Mouse (Mus musculus) thymus, postnatal 25 days (tissue): ENCODE measurements around the gene Arhgef17.
A peak's percentile ranks its signal among the peaks of the same experiment; 100 is the strongest.

Experiments
- DNase-seq: peaks from one replicate; pipeline ENCODE4 v3.0.0; 2022

The Arhgef17 gene

DNA sequence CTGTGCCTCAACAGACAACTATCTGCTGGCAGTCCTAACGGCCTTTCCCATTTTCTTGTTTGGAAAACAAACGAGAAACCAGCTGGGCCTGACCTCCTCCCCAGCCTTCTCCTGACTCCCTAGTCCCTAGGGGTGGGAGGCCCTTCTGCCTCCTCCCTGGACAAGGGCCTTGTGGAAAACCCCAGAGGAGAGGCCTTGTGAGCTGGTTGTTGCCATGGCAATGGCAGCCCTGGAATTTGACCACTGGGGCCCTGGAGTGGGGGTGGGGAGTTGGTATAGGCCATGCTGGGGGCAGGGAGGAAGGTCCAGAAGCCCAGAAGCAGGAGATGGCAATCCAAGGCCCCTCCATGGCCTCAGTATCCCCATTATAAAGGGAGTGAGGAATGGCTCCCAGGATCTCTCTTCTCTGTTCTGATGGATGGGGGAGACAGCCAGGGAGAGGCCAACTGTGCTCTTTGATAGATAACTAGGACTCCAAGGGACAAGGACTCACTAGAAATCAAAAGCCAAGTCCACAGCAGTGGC, 20.6 kb downstream of the Arhgef17 start:
- DNase-seq, result no peak

DNA sequence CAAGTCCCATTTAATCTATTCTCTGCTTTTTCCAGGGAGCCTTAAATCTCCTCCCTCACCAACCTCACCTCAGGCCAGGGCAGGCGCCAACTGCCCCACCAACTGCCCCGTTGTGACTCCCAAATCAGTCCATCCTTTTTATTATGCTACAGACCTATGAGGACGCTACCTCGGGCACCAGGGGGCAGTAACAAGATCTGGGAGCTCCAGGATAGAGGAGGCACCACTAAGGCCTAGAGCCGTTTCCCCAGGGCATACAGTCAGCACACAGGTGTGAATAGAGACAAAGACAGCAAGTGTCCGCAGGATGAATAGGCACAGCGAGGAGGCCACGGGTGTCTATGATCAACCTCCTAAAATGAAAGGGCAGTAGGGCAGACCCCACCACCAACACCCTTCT, 23.3 kb downstream of the Arhgef17 start:
- DNase-seq, result peak; percentile 30

DNA sequence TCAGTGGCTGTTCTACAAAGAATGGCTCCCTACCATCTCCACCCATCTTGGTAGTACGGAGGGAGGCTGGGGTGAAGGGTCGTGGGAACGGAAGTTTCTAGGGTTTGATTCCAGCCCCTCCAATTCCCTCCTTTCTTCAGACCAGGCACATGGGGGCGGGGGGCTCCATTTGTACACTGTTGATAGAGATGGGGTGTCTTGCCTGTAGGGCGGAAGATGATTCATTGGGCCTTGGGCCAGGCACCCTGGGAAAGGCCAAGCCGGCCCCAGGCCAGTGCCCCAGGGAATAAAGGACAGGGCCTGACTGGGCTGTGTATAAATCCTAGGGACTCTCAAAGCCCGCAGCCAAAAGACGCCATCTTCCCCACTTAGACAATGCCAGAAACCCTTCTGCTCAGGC, 23.8 kb downstream of the Arhgef17 start:
- DNase-seq, result no peak

DNA sequence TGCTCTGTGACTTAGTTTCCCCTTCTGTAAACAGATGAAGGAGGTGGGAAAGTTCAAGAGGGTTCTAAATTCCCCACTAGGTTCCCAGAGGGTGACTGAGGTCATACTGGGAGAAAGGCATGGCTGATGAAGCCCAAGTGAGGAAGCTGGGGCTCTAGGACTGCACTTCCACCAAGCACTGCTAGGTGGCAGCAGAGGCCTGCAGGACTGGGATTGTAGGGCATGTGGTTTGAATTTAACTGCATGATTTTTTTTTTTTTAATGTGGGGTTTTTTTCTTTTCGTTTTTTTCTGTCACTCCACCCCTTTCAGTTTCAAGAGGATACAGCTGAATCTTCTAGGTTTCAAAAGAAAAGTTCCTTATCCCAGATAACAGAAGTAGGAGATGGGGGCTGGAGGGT, 24.7 kb downstream of the Arhgef17 start:
- DNase-seq, result peak; percentile 77

DNA sequence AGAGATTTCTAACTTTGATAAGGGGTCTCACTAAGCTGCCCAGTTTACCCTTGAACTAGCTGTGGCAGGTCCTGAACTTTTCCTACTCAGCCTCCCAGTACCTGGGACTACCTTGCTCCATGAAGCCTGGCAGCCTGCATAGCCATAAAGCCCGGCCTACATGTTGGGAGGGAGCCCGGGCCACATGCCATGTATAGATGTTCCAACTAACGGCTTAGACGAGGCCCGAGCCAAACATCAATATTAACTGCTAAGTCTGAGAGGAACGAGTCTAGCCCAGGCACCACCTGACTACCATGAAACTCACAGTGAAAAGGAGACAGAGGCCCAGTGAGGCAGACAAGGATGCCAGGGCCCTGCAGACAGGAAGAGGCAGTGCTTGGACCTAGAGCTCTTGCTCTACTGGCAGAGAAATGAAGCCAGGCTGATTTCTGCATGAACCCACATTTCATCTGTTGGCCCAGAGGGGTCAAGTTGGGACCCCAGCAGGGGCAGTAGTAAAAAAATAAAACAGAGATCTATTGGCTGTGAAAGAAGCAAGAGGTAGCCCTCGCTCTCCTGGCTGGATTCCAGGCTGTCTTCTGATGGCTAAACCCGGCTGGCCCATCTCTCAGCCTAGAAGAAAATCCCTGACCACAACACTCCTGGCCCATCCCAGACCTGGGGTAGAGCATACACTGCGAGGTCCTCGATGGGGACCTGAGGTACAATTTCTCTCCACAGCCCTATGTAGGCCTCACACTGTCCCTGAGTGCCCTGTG, 25.7 kb downstream of the Arhgef17 start:
- DNase-seq, result no peak

DNA sequence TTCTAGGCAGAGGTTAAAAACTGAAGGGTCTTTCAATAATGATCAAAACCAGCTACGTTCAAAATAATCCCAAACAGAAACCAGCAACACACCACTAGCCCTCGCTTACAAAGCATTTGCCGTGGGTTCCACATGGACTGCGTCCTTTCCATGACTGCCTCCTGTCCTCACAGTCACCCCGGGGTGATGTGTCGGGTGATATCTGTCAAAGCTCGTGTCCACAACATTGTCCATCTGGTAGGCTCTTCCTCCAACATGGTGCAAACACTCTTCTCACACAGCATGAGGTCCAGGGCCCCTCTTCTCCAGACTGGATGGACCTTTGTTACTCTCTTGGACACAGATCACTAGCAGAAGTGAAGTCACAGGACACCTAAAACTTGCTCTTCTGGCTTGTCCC, 26.9 kb downstream of the Arhgef17 start:
- no peak for DNase-seq

DNA sequence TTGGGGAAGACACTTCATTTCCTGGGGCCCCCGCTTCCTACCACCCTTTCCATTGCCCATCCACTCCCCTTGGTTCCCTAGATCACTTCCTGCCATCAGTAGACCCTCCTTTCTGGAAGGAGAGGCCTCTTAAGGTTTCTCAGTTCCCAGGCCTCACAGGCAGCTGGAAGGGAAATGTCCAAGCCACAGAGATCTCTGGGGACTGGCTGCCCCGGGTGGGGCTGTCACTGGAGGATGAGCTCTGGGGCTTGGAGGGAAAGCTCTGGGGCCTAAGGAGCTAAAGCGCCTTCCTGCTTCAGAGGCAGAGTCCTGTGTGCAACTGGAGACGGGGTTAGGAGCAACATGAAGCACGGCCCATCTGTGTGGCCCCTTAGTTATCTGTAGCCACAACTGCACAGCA, 27.3 kb downstream of the Arhgef17 start:
- no peak for DNase-seq

DNA sequence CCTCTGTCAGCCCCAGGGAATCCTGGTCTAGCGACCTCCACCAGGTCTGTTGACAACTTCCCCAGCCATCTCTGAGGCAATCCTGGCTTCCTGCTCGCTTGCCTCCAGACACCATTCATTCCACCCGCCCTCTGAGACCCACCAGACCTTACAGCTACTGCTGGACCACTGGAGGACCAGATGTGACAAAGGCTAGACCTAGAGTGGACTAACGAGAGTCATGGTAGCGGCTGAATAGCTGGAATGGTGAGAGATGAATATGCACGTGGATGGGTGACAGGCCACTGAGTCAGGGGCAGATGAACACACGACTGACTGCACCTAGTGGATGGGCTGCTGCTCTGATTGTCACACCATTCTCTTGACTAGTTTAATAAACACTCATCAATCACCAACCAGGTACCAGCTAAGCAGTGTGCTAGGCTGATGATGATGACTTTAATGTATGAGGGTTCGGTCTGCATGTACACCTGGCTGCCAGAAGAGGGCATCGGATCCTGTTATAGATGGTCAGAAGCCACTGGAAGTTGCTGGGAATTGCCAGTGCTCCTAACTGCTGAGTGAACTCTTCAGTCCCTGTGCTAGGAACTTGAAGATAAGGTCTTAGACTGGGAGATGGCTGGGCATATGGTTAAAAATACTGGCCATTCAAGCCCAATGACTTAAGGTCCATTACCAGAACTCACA, 29.3 kb downstream of the Arhgef17 start:
- peak; percentile 10 for DNase-seq

DNA sequence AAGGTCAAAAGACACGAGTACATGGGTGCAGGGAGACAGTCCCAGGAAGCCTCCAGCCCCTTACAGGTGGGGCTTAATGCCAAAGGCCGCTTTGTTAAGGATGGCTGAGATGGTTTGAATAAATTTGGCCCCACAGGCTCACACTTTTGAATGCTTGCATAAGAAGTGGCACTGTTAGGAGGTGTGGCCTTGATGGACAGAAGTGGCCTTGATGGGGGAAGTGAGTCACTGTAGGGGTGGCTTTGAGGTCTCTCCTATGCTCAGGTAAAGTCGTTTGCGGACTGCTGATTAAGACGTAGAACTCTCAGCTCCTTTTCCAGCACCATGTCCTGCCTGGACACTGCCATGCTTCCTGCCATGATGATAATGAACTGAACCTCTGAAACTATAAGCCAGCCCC, 34.1 kb downstream of the Arhgef17 start:
- DNase-seq, result no peak

DNA sequence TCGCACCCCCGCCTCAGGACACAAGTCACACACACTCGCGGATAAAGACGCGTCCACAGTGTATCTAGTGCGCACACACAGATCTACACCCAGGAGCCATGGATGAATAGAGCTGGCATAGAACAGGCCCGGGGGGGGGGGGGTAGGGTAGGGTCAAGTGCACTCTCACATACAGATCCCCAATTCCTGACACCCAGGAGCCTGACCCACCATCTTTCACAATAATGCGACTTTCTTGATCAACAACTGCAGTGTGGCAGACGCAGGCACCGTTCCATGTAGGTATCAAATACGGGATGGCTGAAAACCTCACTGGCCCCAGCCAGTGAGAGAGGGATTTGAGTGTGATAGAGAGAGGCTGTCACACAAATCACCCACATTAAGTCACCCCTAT, 37.1 kb downstream of the Arhgef17 start:
- no peak for DNase-seq

DNA sequence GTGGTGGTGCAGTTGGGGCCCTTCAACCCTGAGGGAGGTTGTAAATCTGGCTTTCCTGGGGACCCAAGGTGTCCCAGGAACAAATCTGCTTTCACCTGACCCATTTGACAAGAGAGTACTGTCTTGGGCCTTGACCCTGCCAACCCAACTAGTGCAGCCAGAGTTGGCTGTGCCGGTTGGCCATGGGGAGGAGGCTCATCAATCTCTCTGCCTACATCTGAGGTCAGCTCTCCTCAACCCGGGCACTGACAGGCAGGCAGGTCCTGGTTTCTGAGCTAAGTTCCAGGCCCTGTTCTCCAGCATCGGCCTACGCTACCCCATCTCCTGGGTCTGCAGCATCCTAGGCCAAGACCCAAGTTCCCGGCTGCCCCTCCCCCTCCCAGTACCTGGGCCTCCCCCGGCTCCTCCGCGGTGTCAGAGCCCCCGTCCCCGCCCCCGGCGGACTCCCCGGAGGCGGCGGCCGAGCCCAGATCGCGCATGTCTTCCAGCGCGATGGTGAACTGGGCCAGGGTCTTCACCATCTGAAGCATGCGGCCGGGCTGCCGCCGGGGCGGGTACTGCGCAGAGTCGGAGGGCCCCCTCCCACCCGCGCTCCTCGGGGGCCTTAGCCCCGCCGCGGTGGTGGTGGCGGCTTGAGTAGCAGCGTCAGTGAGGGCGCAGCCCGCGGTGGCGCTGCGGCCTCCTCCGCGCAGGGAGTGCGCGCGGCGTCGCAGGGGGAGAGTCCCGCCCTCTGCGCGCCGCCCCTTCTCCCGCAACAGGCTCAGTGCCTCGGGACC, 37.7 kb downstream of the Arhgef17 start:
- peak; percentile 35 for DNase-seq

DNA sequence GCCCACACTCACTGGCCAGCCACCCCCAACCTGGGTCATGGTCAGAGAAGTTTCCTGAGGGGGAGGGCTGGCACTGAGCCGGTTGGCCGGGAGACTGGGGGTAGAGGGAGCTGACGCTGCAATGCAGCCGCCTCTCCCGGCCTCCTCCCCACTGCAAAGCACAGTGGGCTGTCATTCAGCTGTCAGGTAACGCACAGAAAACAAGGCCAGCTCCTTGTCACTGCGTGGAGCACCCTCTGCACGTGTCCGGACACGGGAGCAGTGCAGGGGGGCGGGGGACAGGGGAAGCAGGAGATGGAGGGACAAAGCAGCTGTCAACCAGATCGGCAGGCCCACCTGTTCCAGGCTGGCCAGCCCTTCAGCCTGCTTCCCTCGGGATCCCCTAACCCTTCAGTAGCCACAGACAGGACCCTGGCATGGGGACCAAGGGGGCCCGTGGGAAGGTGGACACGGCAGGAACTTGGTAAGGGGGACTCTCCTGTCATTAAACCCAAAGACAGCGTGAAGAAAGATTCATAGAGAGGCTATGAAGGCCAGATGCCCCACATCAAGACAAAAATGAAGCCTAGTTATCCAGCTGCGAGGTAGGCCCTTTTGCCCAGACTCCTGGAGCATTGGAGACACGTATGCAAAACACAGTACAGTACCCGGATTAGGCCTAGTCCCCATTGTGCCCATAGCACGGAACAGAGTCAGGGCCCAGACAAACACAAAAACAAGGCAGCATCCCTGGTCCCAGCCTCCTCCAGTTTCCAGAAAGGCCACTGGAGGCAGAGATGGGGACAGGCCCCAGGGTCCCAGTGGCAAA, 38.5 kb downstream of the Arhgef17 start:
- DNase-seq, result no peak

DNA sequence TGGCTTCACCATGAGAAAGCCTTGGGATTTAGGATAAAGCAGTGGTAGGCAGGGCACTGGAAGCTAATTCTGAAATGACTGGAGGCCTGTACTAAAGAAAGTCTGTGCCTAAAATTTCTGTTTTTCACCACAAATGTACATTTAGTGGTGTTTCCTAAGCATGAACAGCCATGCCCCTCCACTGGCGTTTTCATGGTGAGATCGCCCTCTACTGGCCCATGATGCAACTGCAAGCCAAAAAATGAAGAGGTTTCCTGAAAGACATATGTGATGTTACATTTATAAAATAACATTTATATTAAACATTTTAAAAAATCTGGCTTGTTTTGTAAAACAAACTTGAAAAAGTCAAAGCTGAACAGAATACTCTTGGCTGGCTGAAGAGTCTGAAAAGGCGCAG, 45.4 kb downstream of the Arhgef17 start:
- peak; percentile 64 for DNase-seq

DNA sequence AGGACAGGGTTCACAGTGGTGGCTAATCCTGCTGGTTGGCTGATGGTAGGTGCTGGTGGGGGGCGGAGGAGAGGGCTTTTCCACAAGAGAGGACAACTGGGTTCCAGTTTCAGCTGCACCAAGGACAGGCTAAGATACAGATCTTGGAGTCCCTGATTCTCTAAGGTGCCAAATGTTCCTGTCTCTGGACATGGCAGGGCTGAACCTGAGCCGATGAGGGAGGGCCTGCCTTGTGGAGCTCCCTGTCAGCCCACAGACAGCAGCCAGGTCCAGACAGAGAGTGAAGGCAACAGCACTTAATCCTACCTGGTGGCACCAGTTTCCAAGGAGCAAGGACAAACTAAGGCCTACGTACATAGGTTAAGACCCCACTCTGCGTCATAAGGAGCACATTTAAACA, 47.4 kb downstream of the Arhgef17 start:
- no peak for DNase-seq

DNA sequence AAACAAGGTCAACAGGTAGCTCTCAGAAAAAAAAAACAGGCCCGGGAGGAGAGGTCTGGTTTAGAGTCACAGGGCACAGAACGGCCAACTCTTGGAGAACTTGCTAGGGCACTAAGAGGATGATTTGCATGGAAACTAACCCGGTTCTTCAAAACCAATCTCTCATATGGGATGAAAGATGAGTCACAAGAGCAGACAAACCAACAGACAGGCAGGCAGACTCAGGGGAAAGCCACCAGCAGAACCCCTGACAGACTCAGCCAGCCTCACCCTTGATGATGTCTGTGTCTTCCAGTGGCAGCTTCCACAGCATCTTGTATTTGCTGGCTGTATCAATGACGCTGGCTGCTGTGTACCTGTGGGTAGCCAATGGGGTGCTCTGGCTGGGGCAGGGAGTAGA, 50.0 kb downstream of the Arhgef17 start:
- DNase-seq, result no peak

DNA sequence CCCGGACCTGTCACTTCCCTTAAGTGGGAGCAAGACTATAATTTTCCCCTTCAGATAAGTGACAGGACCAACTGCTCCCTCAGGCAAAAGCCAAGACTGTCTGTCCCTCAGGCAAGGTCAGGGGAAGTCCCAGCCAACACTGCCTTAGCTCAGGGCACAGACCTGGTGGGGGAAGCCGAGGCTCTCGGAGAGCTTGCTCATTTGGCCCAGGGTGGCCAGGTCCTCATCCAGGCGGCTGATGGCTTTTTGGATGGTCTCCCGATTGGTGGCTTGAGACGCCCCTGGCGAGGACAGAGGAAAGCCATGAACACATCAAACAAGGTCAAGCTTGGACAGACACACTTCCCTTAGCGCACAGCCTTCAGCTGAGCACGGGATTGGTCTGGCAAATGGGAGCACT, 50.4 kb downstream of the Arhgef17 start:
- no peak for DNase-seq

DNA sequence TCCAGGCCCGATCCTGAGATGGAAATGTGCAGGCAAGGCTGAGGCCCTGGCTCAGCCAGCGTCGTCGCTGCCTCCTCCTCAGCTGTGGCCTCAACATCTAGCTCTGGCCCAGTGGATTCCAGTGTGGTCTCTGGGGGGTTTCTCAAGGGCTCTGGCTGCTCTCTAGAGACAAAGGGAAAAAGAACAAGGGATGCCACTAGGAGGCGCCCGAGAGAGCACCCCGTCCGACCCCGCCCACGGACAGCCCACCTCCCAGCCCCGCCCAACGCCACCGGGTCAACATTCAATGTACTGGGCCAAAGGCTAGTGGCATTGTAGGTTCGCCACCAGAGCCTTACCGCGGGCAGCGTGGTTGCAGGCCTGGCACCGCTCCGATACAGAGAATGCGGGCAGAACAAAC, 52.3 kb downstream of the Arhgef17 start:
- DNase-seq, result peak; percentile 79

DNA sequence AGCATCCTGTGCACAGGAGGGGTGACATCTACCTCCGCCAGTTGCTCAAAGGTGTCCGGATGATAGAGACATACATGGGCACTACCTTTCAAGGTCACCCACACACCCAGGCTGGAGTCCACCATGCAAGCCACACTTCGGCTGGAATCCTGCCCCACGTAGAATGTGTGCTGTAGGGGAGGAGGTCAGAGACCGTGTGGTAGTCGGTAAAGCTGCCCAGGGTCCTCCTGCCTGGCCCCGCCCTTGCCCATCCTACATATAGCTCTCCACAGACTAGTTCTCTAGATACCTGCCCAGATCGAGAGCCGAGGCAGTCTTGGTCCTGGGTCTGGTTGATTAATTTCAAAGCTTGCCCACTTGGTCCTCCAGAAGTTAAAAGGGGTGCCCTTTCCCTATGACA, 55.1 kb downstream of the Arhgef17 start:
- no peak for DNase-seq

DNA sequence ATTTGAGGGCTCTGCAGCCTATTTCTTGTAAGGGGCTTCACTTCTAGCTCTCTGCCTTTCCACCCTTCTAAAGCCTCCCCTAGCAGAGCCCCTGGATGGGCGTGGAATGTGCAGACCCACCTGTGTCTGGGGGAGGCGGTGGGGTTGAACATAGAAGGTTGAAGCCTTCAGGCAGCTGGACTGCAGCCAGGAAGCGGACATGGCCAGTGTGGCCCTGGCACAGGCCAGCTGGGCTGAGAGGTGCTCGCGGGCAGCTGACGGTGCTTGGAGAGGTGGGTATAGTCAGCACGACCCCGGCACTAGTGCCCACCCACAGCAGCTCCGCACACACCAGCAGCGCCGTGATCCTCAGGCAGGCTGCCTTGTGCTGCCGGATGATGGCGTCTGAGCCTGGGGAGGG, 55.6 kb downstream of the Arhgef17 start:
- DNase-seq, result no peak

DNA sequence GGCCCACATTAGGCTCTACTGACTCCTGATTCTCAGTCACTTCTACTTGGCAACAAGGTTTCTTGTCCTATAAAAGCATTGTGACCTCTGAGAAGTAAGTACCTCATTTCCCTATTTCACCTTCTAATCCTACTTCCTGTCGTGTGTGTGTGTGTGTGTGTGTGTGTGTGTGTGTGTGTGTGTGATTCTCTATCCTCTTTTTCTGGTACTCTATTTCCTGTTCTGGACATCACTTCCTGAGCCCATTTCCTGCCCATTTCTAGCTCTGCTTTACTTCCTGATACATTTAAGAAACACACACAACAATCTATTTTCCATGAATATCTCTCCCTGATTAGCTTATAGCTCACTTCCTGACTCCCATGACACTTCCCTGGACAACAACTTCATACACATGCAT, 56.1 kb downstream of the Arhgef17 start:
- no peak for DNase-seq

DNA sequence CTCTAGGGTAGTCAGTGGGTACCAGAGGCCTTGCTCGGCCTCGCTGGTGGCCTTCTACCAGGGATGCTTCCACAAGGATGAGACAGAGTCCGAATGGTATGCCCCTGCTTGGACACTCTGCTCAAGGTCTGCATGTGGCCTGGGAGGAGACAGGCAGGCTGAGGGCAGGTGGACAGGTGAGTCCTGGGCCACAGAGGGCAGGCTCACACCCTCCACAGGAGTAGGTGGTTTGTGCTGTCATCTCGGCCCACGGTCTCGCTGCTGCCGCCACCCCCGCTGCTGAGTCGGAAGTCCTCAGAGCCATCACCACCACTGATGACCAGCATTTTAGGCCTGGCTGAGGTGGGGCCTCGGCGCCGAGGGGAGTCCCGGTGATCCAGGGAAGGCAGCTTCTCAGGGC, 58.7 kb downstream of the Arhgef17 start:
- DNase-seq, result no peak

DNA sequence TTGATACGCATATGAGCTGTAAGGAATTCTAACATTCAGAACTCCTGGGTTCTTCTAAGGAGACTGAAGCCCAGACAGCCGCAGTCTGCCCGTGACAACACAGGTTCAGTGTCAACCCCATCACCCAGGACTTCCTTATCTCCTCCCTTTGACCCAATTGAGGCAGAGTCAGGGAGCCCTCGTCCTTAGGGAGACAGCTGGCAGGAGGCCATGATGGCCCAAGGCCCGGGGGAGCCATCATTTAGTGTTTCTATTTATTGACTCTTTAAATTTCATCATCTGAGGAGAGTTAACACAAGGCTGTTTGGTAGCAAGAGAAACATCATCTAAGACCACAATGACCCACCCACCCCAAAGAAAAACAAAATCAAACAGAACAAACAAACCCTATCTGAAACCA, 60.0 kb downstream of the Arhgef17 start:
- no peak for DNase-seq

DNA sequence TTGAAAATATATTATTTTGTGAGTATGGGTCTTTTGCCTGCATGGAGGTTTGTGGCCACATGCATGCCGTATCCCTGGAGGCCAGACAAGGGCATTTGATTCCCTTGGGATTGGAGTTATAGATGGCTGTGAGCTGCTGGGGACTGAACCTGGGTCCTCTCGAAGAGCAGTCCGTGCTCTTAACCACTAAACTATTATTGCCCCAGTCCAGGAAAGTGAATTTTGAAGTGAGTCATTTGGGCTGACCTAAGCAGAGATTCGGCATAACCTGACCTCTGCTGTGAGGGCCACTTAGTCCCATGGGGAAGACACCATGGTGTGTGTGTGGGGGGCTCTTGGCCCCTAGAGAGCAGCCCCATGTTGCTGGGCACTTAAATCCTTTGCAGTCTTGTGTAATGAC, 60.6 kb downstream of the Arhgef17 start:
- DNase-seq, result no peak
